Mouse (Mus musculus): ENCODE results near the gene Notch4. TPM values are rescaled to one million over a fixed set of nuclear protein-coding genes. Genes with fewer than 3 reads are reported as not detected.
"Not testable (repeated sequence)": the region's sequence is repeated elsewhere in the genome, so short reads cannot be mapped to it uniquely, and the experiment has no call there.

Notch4 gene
- 9.6 and 11.6 TPM in 2 replicates for polyA plus RNA-seq (2014; fragmentation: Nextera tagmentation; extraction: Ambion mirVana)

GRCm38 (mm10) chr17:34564003-34564421 lies at the start of gene Notch4:
Gene Notch4, plus strand, starts transcription at chr17:34564268.
- H3K27ac ChIP-seq (ENCODE audit: low read depth, low read length) = 0 out of 2 replicates have a peak within 1 kb of the TSS, but pooled peaks have one; percentile 42
- peaks cover 3% of the 10 kb centered on the region; the same call in 1 of the 2 replicates for H3K4me1 ChIP-seq (replicated peaks; ENCODE audit: control insufficient read depth, insufficient read depth, low read length)
- H3K4me3 ChIP-seq (ENCODE audit: low read depth, low read length) = no peak within 1 kb of the TSS
- peak; percentile 17 for DNase-seq (ENCODE audit: low spot score)
- H3K27me3 ChIP-seq (ENCODE audit: control insufficient read depth, insufficient read depth, low read length) = 0 out of 2 replicates have a peak, but pooled peaks cover 2% of the 10 kb centered on the region
- H3K9ac ChIP-seq (ENCODE audit: low read depth, low read length) = peak within 1 kb of the TSS; percentile 47; the same call in 1 of the 2 replicates
- H3K4me2 ChIP-seq (replicated peaks; ENCODE audit: low read depth, low read length) = no peak within 1 kb of the TSS
- ATAC-seq (ENCODE audit: low FRiP score) = no peak; the same call in 1 of the 2 replicates
- 15% methylated on average over 6 of the region's 6 CpGs for WGBS
- H3K9me3 ChIP-seq (ENCODE audit: control insufficient read depth, low read length) = no peaks in the 10 kb centered on the region
- no peaks in the 10 kb centered on the region for H3K36me3 ChIP-seq (ENCODE audit: control insufficient read depth, insufficient read depth, low read length)

- DNase-seq (ENCODE audit: low spot score) (no peak), ATAC-seq (ENCODE audit: low FRiP score) (no peak)
- WGBS = 78% methylated on average over 2 of the region's 2 CpGs
- no peaks in the 10 kb centered on the region for H3K27me3 ChIP-seq (ENCODE audit: control insufficient read depth, insufficient read depth, low read length)
- no peak overlapping the region for H3K4me3 ChIP-seq (ENCODE audit: low read depth, low read length)
- H3K4me2 ChIP-seq (replicated peaks; ENCODE audit: low read depth, low read length) = no peak overlapping the region
- H3K9me3 ChIP-seq (ENCODE audit: control insufficient read depth, low read length) = no peaks in the 10 kb centered on the region
- no peak overlapping the region for H3K27ac ChIP-seq (ENCODE audit: low read depth, low read length)
- no peaks in the 10 kb centered on the region for H3K4me1 ChIP-seq (replicated peaks; ENCODE audit: control insufficient read depth, insufficient read depth, low read length)
- H3K36me3 ChIP-seq (ENCODE audit: control insufficient read depth, insufficient read depth, low read length) = no peaks in the 10 kb centered on the region
- H3K9ac ChIP-seq (ENCODE audit: low read depth, low read length) = no peak overlapping the region
Measured at GRCm38 (mm10) chr17:34516514-34516913, 47.6 kb upstream of the Notch4 start.

- Histone ChIP-seq H3K4me1 (replicated peaks; ENCODE audit: control insufficient read depth, insufficient read depth, low read length) (no peaks in the 10 kb centered on the region), H3K27me3 (ENCODE audit: control insufficient read depth, insufficient read depth, low read length) (no peaks in the 10 kb centered on the region), H3K9me3 (ENCODE audit: control insufficient read depth, low read length) (no peaks in the 10 kb centered on the region), H3K9ac (ENCODE audit: low read depth, low read length) (no peak within 1 kb of the TSS), H3K27ac (ENCODE audit: low read depth, low read length) (no peak within 1 kb of the TSS), H3K36me3 (ENCODE audit: control insufficient read depth, insufficient read depth, low read length) (no peaks in the 10 kb centered on the region), H3K4me2 (replicated peaks; ENCODE audit: low read depth, low read length) (no peak within 1 kb of the TSS), H3K4me3 (ENCODE audit: low read depth, low read length) (no peak within 1 kb of the TSS)
- no peak for ATAC-seq (ENCODE audit: low FRiP score)
- 94% methylated on average over 4 of the region's 4 CpGs for WGBS
- DNase-seq (ENCODE audit: low spot score) = no peak
Measured at GRCm38 (mm10) chr17:34517252-34517651, 46.8 kb upstream of the Notch4 start, which contains the start of gene Btnl6. Gene Btnl6, minus strand, starts transcription at chr17:34517352.

- no peaks in the 10 kb centered on the region for H3K9me3 ChIP-seq (ENCODE audit: control insufficient read depth, low read length)
- DNase-seq (ENCODE audit: low spot score) = no peak
- no peak for ATAC-seq (ENCODE audit: low FRiP score)
Measured at GRCm38 (mm10) chr17:34517795-34518194, 46.3 kb upstream of the Notch4 start.

GRCm38 (mm10) chr17:34518571-34518970 lies 45.5 kb upstream of the Notch4 start:
- not testable (repeated sequence) for H3K4me2 ChIP-seq (replicated peaks; ENCODE audit: low read depth, low read length); H3K9me3 ChIP-seq (ENCODE audit: control insufficient read depth, low read length); H3K27ac ChIP-seq (ENCODE audit: low read depth, low read length); ATAC-seq (ENCODE audit: low FRiP score); H3K4me1 ChIP-seq (replicated peaks; ENCODE audit: control insufficient read depth, insufficient read depth, low read length); H3K27me3 ChIP-seq (ENCODE audit: control insufficient read depth, insufficient read depth, low read length); H3K9ac ChIP-seq (ENCODE audit: low read depth, low read length); H3K36me3 ChIP-seq (ENCODE audit: control insufficient read depth, insufficient read depth, low read length); DNase-seq (ENCODE audit: low spot score); H3K4me3 ChIP-seq (ENCODE audit: low read depth, low read length)
- 86% methylated on average over 3 of the region's 3 CpGs for WGBS

More at GRCm38 (mm10) chr17:34517795-34518194, 46.3 kb upstream of the Notch4 start:
- H3K36me3 ChIP-seq (ENCODE audit: control insufficient read depth, insufficient read depth, low read length) = no peaks in the 10 kb centered on the region
- H3K4me2 ChIP-seq (replicated peaks; ENCODE audit: low read depth, low read length) = no peak overlapping the region
- H3K4me3 ChIP-seq (ENCODE audit: low read depth, low read length) = no peak overlapping the region
- H3K27ac ChIP-seq (ENCODE audit: low read depth, low read length) = no peak overlapping the region
- H3K27me3 ChIP-seq (ENCODE audit: control insufficient read depth, insufficient read depth, low read length) = no peaks in the 10 kb centered on the region
- 81% methylated on average over 4 of the region's 4 CpGs for WGBS
- H3K9ac ChIP-seq (ENCODE audit: low read depth, low read length) = no peak overlapping the region
- H3K4me1 ChIP-seq (replicated peaks; ENCODE audit: control insufficient read depth, insufficient read depth, low read length) = no peaks in the 10 kb centered on the region

- no peaks in the 10 kb centered on the region for H3K27me3 ChIP-seq (ENCODE audit: control insufficient read depth, insufficient read depth, low read length)
- H3K9me3 ChIP-seq (ENCODE audit: control insufficient read depth, low read length) = no peaks in the 10 kb centered on the region
- no peak overlapping the region for H3K9ac ChIP-seq (ENCODE audit: low read depth, low read length)
- no peak overlapping the region for H3K4me3 ChIP-seq (ENCODE audit: low read depth, low read length)
- DNase-seq (ENCODE audit: low spot score) (no peak), ATAC-seq (ENCODE audit: low FRiP score) (no peak)
- WGBS = 73% methylated on average over 1 of the region's 1 CpGs
- H3K27ac ChIP-seq (ENCODE audit: low read depth, low read length) = no peak overlapping the region
- no peaks in the 10 kb centered on the region for H3K4me1 ChIP-seq (replicated peaks; ENCODE audit: control insufficient read depth, insufficient read depth, low read length)
- no peaks in the 10 kb centered on the region for H3K36me3 ChIP-seq (ENCODE audit: control insufficient read depth, insufficient read depth, low read length)
- H3K4me2 ChIP-seq (replicated peaks; ENCODE audit: low read depth, low read length) = no peak overlapping the region
Measured at GRCm38 (mm10) chr17:34519001-34519400, 45.1 kb upstream of the Notch4 start.

GRCm38 (mm10) chr17:34532671-34533070 lies 31.4 kb upstream of the Notch4 start:
- H3K9ac ChIP-seq (ENCODE audit: low read depth, low read length) = no peak overlapping the region
- H3K9me3 ChIP-seq (ENCODE audit: control insufficient read depth, low read length) = no peaks in the 10 kb centered on the region
- 80% methylated on average over 3 of the region's 3 CpGs for WGBS
- no peaks in the 10 kb centered on the region for H3K36me3 ChIP-seq (ENCODE audit: control insufficient read depth, insufficient read depth, low read length)
- ATAC-seq (ENCODE audit: low FRiP score) (no peak), DNase-seq (ENCODE audit: low spot score) (no peak)
- no peaks in the 10 kb centered on the region for H3K4me1 ChIP-seq (replicated peaks; ENCODE audit: control insufficient read depth, insufficient read depth, low read length)
- H3K27ac ChIP-seq (ENCODE audit: low read depth, low read length) = no peak overlapping the region
- no peak overlapping the region for H3K4me2 ChIP-seq (replicated peaks; ENCODE audit: low read depth, low read length)
- H3K27me3 ChIP-seq (ENCODE audit: control insufficient read depth, insufficient read depth, low read length) = no peaks in the 10 kb centered on the region
- H3K4me3 ChIP-seq (ENCODE audit: low read depth, low read length) = no peak overlapping the region

- H3K36me3 ChIP-seq (ENCODE audit: control insufficient read depth, insufficient read depth, low read length); H3K4me1 ChIP-seq (replicated peaks; ENCODE audit: control insufficient read depth, insufficient read depth, low read length); H3K4me3 ChIP-seq (ENCODE audit: low read depth, low read length); H3K9me3 ChIP-seq (ENCODE audit: control insufficient read depth, low read length); H3K9ac ChIP-seq (ENCODE audit: low read depth, low read length); H3K4me2 ChIP-seq (replicated peaks; ENCODE audit: low read depth, low read length); H3K27ac ChIP-seq (ENCODE audit: low read depth, low read length); H3K27me3 ChIP-seq (ENCODE audit: control insufficient read depth, insufficient read depth, low read length); ATAC-seq (ENCODE audit: low FRiP score); DNase-seq (ENCODE audit: low spot score): not testable (repeated sequence)
- WGBS = 96% methylated on average over 12 of the region's 13 CpGs
Measured at GRCm38 (mm10) chr17:34543567-34543966, 20.5 kb upstream of the Notch4 start.

GRCm38 (mm10) chr17:34546797-34547196 lies 17.3 kb upstream of the Notch4 start:
- H3K4me2 ChIP-seq (replicated peaks; ENCODE audit: low read depth, low read length) = no peak overlapping the region
- no peaks in the 10 kb centered on the region for H3K36me3 ChIP-seq (ENCODE audit: control insufficient read depth, insufficient read depth, low read length)
- H3K9ac ChIP-seq (ENCODE audit: low read depth, low read length) = no peak overlapping the region
- no peak for DNase-seq (ENCODE audit: low spot score)
- WGBS = 90% methylated on average over 1 of the region's 1 CpGs
- H3K4me3 ChIP-seq (ENCODE audit: low read depth, low read length) = no peak overlapping the region
- H3K27me3 ChIP-seq (ENCODE audit: control insufficient read depth, insufficient read depth, low read length) = no peaks in the 10 kb centered on the region
- ATAC-seq (ENCODE audit: low FRiP score) = no peak
- H3K9me3 ChIP-seq (ENCODE audit: control insufficient read depth, low read length) = no peaks in the 10 kb centered on the region
- no peak overlapping the region for H3K27ac ChIP-seq (ENCODE audit: low read depth, low read length)
- no peaks in the 10 kb centered on the region for H3K4me1 ChIP-seq (replicated peaks; ENCODE audit: control insufficient read depth, insufficient read depth, low read length)

Measured in hindbrain, embryonic 11.5 days (tissue).